Mouse (Mus musculus) CD8-positive naive resting alpha-beta T cell, adult 2 months (primary cell): ENCODE data around the gene Slc25a34.

Source experiments
- DNase-seq, 2 experiments: peaks; one replicate each; pipeline ENCODE4 v3.0.0; 2022; ENCODE audit warnings: low read depth in 2 of 2, low spot score in 2 of 2

Slc25a34 gene

GRCm38 (mm10) chr4:141618565-141619243 is 4.9 kb downstream of the Slc25a34 start, which contains the start of gene Tmem82:
Gene Tmem82 (minus strand): TSS chr4:141618633.
- peak; percentile 32 to 49 for DNase-seq

- no peak for DNase-seq
These were observed 5.6 kb downstream of the Slc25a34 start for GRCm38 (mm10) chr4:141617863-141618564.

- DNase-seq = peak; percentile 18 to 48
These were observed 6.3 kb downstream of the Slc25a34 start for GRCm38 (mm10) chr4:141617299-141617698.

- no peak for DNase-seq
These were observed 6.8 kb downstream of the Slc25a34 start for GRCm38 (mm10) chr4:141616811-141617210.

- no peak for DNase-seq
These were observed 8.7 kb downstream of the Slc25a34 start for GRCm38 (mm10) chr4:141614946-141615345.

- no peak for DNase-seq
These were observed 14.1 kb downstream of the Slc25a34 start for GRCm38 (mm10) chr4:141609538-141609937.

- no peak for DNase-seq
These were observed 17.8 kb downstream of the Slc25a34 start, which contains the start of gene Fblim1 for GRCm38 (mm10) chr4:141605861-141606260. Gene Fblim1 (minus strand): TSS chr4:141606096.

- no peak for DNase-seq
These were observed 18.2 kb downstream of the Slc25a34 start for GRCm38 (mm10) chr4:141605421-141605820.

GRCm38 (mm10) chr4:141604493-141604892 is 19.1 kb downstream of the Slc25a34 start:
- no peak for DNase-seq

GRCm38 (mm10) chr4:141603921-141604320 is 19.7 kb downstream of the Slc25a34 start:
- no peak for DNase-seq

- DNase-seq = no peak
These were observed 20.9 kb downstream of the Slc25a34 start for GRCm38 (mm10) chr4:141602523-141603223.

- DNase-seq = no peak
These were observed 22.3 kb downstream of the Slc25a34 start for GRCm38 (mm10) chr4:141601148-141601862.

- no peak for DNase-seq
These were observed 23.3 kb downstream of the Slc25a34 start for GRCm38 (mm10) chr4:141600364-141600763.

- DNase-seq = no peak
These were observed 24.1 kb downstream of the Slc25a34 start for GRCm38 (mm10) chr4:141599251-141600141.

GRCm38 (mm10) chr4:141598894-141599250 is 24.7 kb downstream of the Slc25a34 start:
- DNase-seq = no peak

- no peak for DNase-seq
These were observed 25.3 kb downstream of the Slc25a34 start for GRCm38 (mm10) chr4:141598199-141598893.

GRCm38 (mm10) chr4:141596700-141597328 is 26.8 kb downstream of the Slc25a34 start:
- no peak for DNase-seq

GRCm38 (mm10) chr4:141595605-141596268 is 27.9 kb downstream of the Slc25a34 start:
- DNase-seq = no peak

- no peak for DNase-seq
These were observed 28.5 kb downstream of the Slc25a34 start for GRCm38 (mm10) chr4:141595138-141595537.
